Mouse (Mus musculus) cerebellum, postnatal 25 days (tissue): ENCODE measurements around the gene Zfp418.
"Not testable (repeated sequence)": the region's sequence is repeated elsewhere in the genome, so short reads cannot be mapped to it uniquely, and the experiment has no call there.

Experiments used
- DNase-seq, 2 experiments: peaks; one replicate each; pipeline ENCODE4 v3.0.0; 2021; ENCODE audit warnings: mixed read lengths in 2 of 2

Gene Zfp418

GRCm38 (mm10) chr7:7171227-7172147, at the start of gene Zfp418:
Gene Zfp418 (plus strand): TSS chr7:7171330.
- DNase-seq = peak; percentile 71

- no peak for DNase-seq
Observed at GRCm38 (mm10) chr7:7121602-7121980, 49.5 kb upstream of the Zfp418 start.

DNA sequence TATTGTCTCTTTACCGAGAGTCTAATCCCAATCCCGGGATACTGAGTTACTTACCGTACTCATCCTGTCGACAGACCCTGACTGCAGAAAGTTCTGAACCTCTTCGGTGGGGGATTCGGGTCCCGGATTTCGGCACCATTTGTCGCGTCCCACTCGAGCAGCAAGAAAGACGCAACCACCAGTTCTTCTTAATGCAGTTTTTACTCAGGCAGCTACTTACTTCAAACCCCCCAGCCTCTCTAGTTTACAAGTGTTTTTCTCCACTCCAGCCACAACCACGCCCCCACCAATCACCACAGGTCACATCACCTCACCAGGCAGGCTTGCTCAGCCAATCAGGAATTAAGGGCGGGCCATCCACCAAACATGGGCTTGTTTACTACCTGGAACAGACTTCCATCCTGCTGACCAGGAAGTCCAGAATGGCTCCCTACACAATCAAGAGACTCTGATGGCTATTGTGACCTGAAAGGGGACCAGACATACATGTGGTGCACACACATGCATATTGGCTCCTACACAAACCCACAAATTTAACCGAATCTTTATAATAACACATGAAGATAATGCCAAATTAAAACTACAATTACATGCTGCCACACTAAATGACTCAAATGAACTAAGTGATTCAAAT, 40.5 kb upstream of the Zfp418 start:
- DNase-seq = not testable (repeated sequence)

DNA sequence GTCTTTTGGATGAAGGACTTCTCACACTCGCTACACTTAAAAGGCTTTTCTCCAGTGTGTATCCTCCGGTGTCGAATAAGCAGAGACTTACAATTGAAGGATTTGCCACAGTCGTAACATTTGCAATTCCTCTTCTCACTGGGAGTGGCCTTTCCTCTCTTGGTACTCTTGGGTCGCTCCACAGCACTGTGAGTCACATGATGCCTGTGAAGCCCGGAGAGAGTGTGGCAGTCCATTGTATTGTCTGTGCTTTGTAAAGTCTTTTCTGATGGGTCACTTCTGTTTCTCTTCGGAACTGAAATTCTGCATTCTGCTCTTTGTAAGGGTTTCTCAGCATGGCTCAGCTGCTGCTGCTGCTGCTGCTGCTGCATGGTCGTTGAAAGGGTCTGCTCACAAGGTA, 38.4 kb upstream of the Zfp418 start:
- no peak for DNase-seq

GRCm38 (mm10) chr7:7136379-7136866, 34.7 kb upstream of the Zfp418 start, which contains the start of gene Zfp773:
Gene Zfp773 (minus strand): TSS chr7:7136755.
- DNase-seq = peak; percentile 69 to 77

DNA sequence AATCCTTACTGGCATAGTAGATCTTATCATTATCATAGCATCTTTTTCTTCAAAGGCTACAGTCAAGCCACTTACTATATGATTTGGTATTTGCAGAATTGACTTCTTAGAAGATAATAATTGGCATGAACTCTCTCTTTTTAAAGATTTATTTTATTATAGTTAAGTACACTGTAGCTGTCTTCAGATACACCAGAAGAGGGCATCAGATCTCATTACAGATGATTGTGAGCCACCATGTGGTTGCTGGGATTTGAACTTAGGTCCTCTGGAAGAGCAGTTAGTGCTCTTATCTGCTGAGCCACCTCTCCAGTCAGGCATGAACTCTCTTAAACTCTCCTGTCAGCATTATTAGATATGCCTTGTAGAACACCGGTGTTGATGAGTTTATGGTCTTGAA, 26.9 kb upstream of the Zfp418 start:
- DNase-seq = no peak

- no peak for DNase-seq
Observed at GRCm38 (mm10) chr7:7145991-7146608, 25.0 kb upstream of the Zfp418 start.

GRCm38 (mm10) chr7:7185897-7186296, 14.8 kb downstream of the Zfp418 start:
- DNase-seq = no peak

DNA sequence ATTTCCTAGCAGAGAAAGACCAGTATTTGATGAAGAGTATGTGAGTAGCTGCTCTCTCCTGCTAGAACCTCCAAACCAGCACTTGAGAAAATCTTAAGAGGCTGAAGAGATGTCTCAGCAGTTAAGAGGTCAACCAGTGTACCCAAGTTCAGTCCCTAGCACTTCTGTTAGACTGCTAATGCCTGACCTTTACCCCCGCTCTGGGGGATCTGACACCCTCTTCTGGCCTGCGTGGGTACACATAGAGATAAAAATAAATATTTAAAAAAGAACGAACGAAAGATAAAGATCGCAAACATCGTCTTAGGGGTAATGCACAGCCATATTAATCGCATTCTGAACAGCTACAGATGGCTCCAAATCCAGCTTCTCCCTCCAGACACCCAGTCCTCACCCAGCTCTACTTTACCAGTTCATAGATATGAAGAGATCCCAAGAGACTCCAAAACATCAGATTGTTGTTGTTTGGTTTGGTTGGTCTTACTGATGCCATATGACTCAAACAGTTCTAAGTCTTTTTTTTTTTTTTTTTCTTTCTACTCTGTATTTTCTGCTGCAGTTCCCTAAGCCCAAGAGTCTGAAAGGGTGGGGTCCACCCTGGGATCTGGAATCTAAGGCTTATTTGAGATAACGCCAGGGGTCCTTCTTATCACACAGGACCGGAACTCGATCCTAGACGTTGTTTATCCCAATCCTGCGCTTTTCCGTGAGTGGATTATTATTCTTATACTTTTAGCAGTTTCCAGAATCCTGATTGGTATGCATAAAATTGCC, 16.5 kb downstream of the Zfp418 start:
- DNase-seq = no peak

DNA sequence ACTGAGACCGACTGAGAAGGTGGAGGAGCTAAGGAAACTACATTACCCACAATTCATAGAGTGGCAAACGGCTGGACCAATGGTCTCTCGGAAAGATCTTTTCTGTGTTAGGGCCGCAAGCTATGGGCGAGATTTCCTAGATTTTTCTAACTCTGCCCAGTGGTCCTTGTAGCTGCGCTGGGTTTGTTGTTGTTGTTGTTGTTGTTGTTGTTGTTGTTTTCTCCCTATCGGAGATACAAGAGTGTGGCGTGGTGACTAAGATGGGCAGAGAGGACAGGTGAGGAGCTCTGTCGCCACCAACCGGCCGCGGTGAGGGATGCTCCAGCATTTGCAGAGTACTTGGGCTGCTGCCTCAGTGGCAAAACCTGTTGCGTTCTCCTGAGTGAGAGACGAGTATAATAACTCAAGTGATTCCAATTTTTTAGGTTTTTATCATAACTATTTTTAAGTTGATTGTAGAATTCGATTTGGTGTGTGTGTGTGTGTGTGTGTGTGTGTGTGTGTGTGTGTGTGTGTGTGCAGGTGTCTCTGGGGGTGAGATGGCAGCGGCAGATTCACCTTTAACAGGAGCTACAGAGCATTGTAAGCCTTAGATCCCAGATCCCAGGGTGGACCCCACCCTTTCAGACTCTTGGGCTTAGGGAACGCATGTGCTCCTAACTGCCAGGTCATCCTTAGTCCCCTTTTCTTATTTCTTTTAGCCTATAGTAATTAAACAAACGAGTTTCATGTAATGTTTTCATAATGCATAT, 17.2 kb downstream of the Zfp418 start:
- DNase-seq = peak; percentile 83 to 88

GRCm38 (mm10) chr7:7209313-7210151, 38.4 kb downstream of the Zfp418 start, which contains the start of gene Zfp772:
Gene Zfp772 (minus strand): TSS chr7:7209998.
- peak; percentile 53 to 56 for DNase-seq
